Mouse (Mus musculus) hindbrain, postnatal 0 days (tissue): ENCODE data around the gene Spdye4b. TPM values are rescaled to one million over a fixed set of nuclear protein-coding genes. Genes with fewer than 3 reads are reported as not detected.

Experiments used
- ATAC-seq: fragments of 200-750 bp; cut with Nextera tagmentation; 2 replicates; pipeline ENCODE4 v1.8.0; 2017; ENCODE audit warnings: mild to moderate bottlenecking, moderate TSS enrichment, moderate library complexity
- DNase-seq: peaks from one replicate; pipeline ENCODE4 v3.0.0-alpha.2; 2015; ENCODE audit warnings: low spot score
- H3K27ac ChIP-seq: fragments of 300-500 bp; sonication (generic); 2 replicates; pipeline ENCODE4 v1.5.1; 2014; ENCODE audit warnings: mild to moderate bottlenecking
- H3K27me3 ChIP-seq: fragments of 300-500 bp; sonication (generic); 2 replicates; pipeline ENCODE4 v1.6.1; 2014; ENCODE audit warnings: low read length, mixed read lengths; ENCODE audit not compliant: insufficient read depth
- H3K36me3 ChIP-seq: fragments of 300-500 bp; sonication (generic); 2 replicates; pipeline ENCODE4 v1.6.1; 2014; ENCODE audit warnings: low read length, mixed read lengths; ENCODE audit not compliant: insufficient read depth
- H3K4me1 ChIP-seq: fragments of 300-500 bp; sonication (generic); 2 replicates; pipeline ENCODE4 v1.6.1; 2014; ENCODE audit warnings: antibody characterized with exemption, low read length, mixed read lengths; ENCODE audit not compliant: insufficient read depth
- H3K4me2 ChIP-seq: fragments of 300-500 bp; sonication (generic); 2 replicates; pipeline ENCODE4 v1.6.1; 2014; ENCODE audit warnings: low read depth, mild to moderate bottlenecking, low read length, moderate library complexity, mixed read lengths
- H3K4me3 ChIP-seq: fragments of 300-500 bp; sonication (generic); 2 replicates; pipeline ENCODE4 v1.5.1; 2014; ENCODE audit warnings: low read length
- H3K9ac ChIP-seq: fragments of 300-500 bp; sonication (generic); replicated peaks from 2 replicates; pipeline ENCODE4 v1.6.1; 2014; ENCODE audit warnings: mild to moderate bottlenecking, low read length, moderate library complexity, mixed read lengths
- H3K9me3 ChIP-seq: fragments of 300-500 bp; sonication (generic); 2 replicates; pipeline ENCODE4 v1.6.1; 2016; ENCODE audit warnings: low read length, mixed read lengths
- CTCF ChIP-seq: IDR thresholded peaks from 2 replicates; pipeline ENCODE4 v1.5.1; 2016; ENCODE audit warnings: antibody characterized with exemption, control low read depth, low read depth
- WGBS: fragments of 180-500 bp; shearing (Covaris S2); extraction: QIAGEN DNeasy Blood & Tissue Kit; methylation state at CpG from one replicate; pipeline ENCODE4 v1.1.7; 2014; 5-methylcytosine and 5-hydroxymethylcytosine counted together
- polyA plus RNA-seq: library from polyadenylated mRNA; unstranded; fragments of >200 nt; fragmentation: Nextera tagmentation; extraction: Ambion mirVana; gene quantifications from 2 replicates; pipeline ENCODE4 v1.2.1, GENCODE M21; 2015
- total RNA-seq: library from RNA; depleted of rRNA; stranded (reverse); fragments of >200 nt; gene quantifications from 2 replicates; pipeline ENCODE4 v1.2.3, GENCODE M21; 2014

Spdye4b gene
- total and polyA plus RNA-seq, 2 experiments from 2014 or later, result not detected

- WGBS, result 71% methylated on average over 3 of the region's 3 CpGs
- Histone ChIP-seq H3K27me3 (no peaks in the 10 kb centered on the region), H3K36me3 (no peaks in the 10 kb centered on the region), H3K4me2 (no peak overlapping the region), H3K4me3 (no peak overlapping the region), H3K4me1 (no peaks in the 10 kb centered on the region), H3K9ac (no peak overlapping the region), H3K27ac (no peak overlapping the region), H3K9me3 (no peaks in the 10 kb centered on the region)
- no peak; the same call in 1 of the 2 replicates for TF ChIP-seq CTCF
- DNase-seq, result no peak
- no peak for ATAC-seq
Observed at GRCm38 (mm10) chr5:143205015-143205414, 24.2 kb downstream of the Spdye4b start.

GRCm38 (mm10) chr5:143213832-143214231, 33.0 kb downstream of the Spdye4b start:
- no peaks in the 10 kb centered on the region for H3K27me3 ChIP-seq
- DNase-seq, result no peak
- H3K9me3 ChIP-seq, result no peaks in the 10 kb centered on the region
- WGBS, result 95% methylated on average over 2 of the region's 2 CpGs
- no peak overlapping the region for H3K27ac ChIP-seq
- no peaks in the 10 kb centered on the region for H3K4me1 ChIP-seq
- no peak overlapping the region for H3K4me3 ChIP-seq
- ATAC-seq, result no peak
- no peak overlapping the region for H3K9ac ChIP-seq
- no peaks in the 10 kb centered on the region for H3K36me3 ChIP-seq
- TF ChIP-seq CTCF, result no peak
- H3K4me2 ChIP-seq, result no peak overlapping the region

GRCm38 (mm10) chr5:143220996-143221395, 40.2 kb downstream of the Spdye4b start:
- no peaks in the 10 kb centered on the region for H3K9me3 ChIP-seq
- H3K4me2 ChIP-seq, result no peak overlapping the region
- no peaks in the 10 kb centered on the region for H3K27me3 ChIP-seq
- no peak for TF ChIP-seq CTCF
- H3K4me3 ChIP-seq, result no peak overlapping the region
- ATAC-seq, result no peak
- H3K4me1 ChIP-seq, result no peaks in the 10 kb centered on the region
- 79% methylated on average over 5 of the region's 5 CpGs for WGBS
- no peak overlapping the region for H3K9ac ChIP-seq
- no peaks in the 10 kb centered on the region for H3K36me3 ChIP-seq
- no peak overlapping the region for H3K27ac ChIP-seq
- no peak for DNase-seq

GRCm38 (mm10) chr5:143222287-143222686, 41.5 kb downstream of the Spdye4b start:
- no peak for TF ChIP-seq CTCF
- Histone ChIP-seq H3K4me3 (no peak overlapping the region), H3K27ac (no peak overlapping the region), H3K36me3 (no peaks in the 10 kb centered on the region), H3K27me3 (no peaks in the 10 kb centered on the region), H3K9ac (no peak overlapping the region), H3K9me3 (no peaks in the 10 kb centered on the region), H3K4me1 (no peaks in the 10 kb centered on the region), H3K4me2 (no peak overlapping the region)
- no peak for ATAC-seq
- no peak for DNase-seq
- 78% methylated on average over 1 of the region's 1 CpGs for WGBS

GRCm38 (mm10) chr5:143226790-143227189, 46.0 kb downstream of the Spdye4b start, which contains the start of gene Spdye4a:
Gene Spdye4a (minus strand): TSS chr5:143226890.
- 86% methylated on average over 3 of the region's 3 CpGs for WGBS
- Histone ChIP-seq H3K4me1 (no peaks in the 10 kb centered on the region), H3K27ac (no peak within 1 kb of the TSS), H3K4me2 (no peak within 1 kb of the TSS), H3K9me3 (peaks cover 8% of the 10 kb centered on the region; the same call in 1 of the 2 replicates), H3K36me3 (no peaks in the 10 kb centered on the region), H3K4me3 (no peak within 1 kb of the TSS), H3K9ac (no peak within 1 kb of the TSS), H3K27me3 (no peaks in the 10 kb centered on the region)
- TF ChIP-seq CTCF, result no peak
- DNase-seq (no peak), ATAC-seq (no peak)

- peak within 1 kb of the TSS; percentile 89 for H3K4me2 ChIP-seq
- peak; percentile 59 for TF ChIP-seq CTCF
- H3K27me3 ChIP-seq, result no peaks in the 10 kb centered on the region
- no peaks in the 10 kb centered on the region for H3K9me3 ChIP-seq
- peak within 1 kb of the TSS; percentile 91 for H3K9ac ChIP-seq
- H3K4me1 ChIP-seq, result peaks cover 12% of the 10 kb centered on the region
- peaks cover 7% of the 10 kb centered on the region; the same call in 1 of the 2 replicates for H3K36me3 ChIP-seq
- peak within 1 kb of the TSS; percentile 91 for H3K4me3 ChIP-seq
- peak; percentile 99 for DNase-seq
- WGBS, result 3% methylated on average over 46 of the region's 58 CpGs
- H3K27ac ChIP-seq, result peak within 1 kb of the TSS; percentile 97
- ATAC-seq, result peak; percentile 98
Observed at GRCm38 (mm10) chr5:143235028-143235693, 54.3 kb downstream of the Spdye4b start, which contains the start of gene Zfp12. Gene Zfp12 (plus strand): TSS chr5:143235163.

- peak overlapping the region; percentile 89 for H3K4me2 ChIP-seq
- ATAC-seq (no peak), DNase-seq (no peak)
- H3K9ac ChIP-seq, result peak overlapping the region; percentile 91
- peaks cover 16% of the 10 kb centered on the region; the same call in 1 of the 2 replicates for H3K36me3 ChIP-seq
- H3K4me1 ChIP-seq, result peaks cover 12% of the 10 kb centered on the region
- H3K27me3 ChIP-seq, result no peaks in the 10 kb centered on the region
- no peaks in the 10 kb centered on the region for H3K9me3 ChIP-seq
- 50% methylated on average over 9 of the region's 9 CpGs for WGBS
- no peak for TF ChIP-seq CTCF
- peak overlapping the region; percentile 91 for H3K4me3 ChIP-seq
- 0 out of 2 replicates have a peak overlapping the region, but pooled peaks have one; percentile 97 for H3K27ac ChIP-seq
Observed at GRCm38 (mm10) chr5:143236036-143236435, 55.2 kb downstream of the Spdye4b start.
